Mouse (Mus musculus) ES-E14 (cell line): ENCODE measurements around the gene Arl15.

Source experiments
- CHD2 ChIP-seq: IDR thresholded peaks from 2 replicates; pipeline ENCODE4 v1.6.1; 2014; ENCODE audit warnings: mild to moderate bottlenecking, low read depth, low read length, inconsistent platforms
- HCFC1 ChIP-seq: IDR thresholded peaks from 2 replicates; pipeline ENCODE4 v1.6.1; 2012; ENCODE audit warnings: low read length, inconsistent platforms, borderline replicate concordance; ENCODE audit not compliant: insufficient read depth
- MAFK ChIP-seq: IDR thresholded peaks from 2 replicates; pipeline ENCODE4 v1.6.1; 2014; ENCODE audit warnings: mild to moderate bottlenecking, low read depth, low read length, inconsistent platforms; ENCODE audit not compliant: insufficient read depth
- ZC3H11A ChIP-seq: IDR thresholded peaks from 2 replicates; pipeline ENCODE4 v1.6.1; 2012; ENCODE audit warnings: low read depth, mild to moderate bottlenecking, inconsistent platforms, low read length, borderline replicate concordance
- ZNF384 ChIP-seq: IDR thresholded peaks from 2 replicates; pipeline ENCODE4 v1.6.1; 2012; ENCODE audit warnings: low read depth, low read length, inconsistent platforms

- TF ChIP-seq CHD2 = no peak
- TF ChIP-seq ZNF384 = no peak
- no peak for TF ChIP-seq HCFC1
- TF ChIP-seq MAFK = no peak
- TF ChIP-seq ZC3H11A = no peak
Measured at GRCm38 (mm10) chr13:113990701-113991100, 196.4 kb downstream of the Arl15 start.
